Mouse (Mus musculus): ENCODE results near the gene Hopx.

DNA sequence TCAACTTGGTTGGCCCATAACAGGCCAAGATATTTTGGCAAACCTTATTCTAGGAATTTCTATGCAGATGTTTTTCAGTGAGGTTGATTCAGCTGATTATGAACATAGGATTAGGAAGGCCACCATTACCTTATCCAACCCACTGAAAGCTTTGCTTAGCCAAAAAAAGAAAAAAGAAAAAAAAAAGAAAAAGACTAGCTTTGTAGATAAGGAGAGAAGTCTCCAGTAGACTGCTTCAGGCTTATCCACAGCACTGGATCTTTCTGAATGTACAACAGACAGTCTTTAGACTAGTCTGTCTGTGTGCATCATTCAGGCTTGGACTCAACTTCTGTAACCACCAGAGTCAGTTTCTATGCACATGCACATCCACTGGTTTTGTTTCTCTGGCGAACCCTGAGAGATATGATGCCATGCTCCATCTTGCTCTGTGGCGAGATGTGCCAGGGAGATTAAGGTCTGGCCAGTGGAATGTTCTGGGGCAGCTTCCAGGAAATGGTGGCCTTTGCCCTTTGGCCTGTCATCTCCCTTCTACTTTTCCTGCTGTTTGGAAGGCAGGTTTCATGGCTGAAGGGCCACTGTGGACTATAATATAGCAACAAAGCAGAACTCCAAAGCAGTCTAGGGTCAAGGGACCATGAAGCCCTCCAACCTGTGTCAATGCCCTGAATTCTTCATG is 17.7 kb upstream of the Hopx start:
- TF ChIP-seq POLR2A (IDR thresholded peaks at IDR 0.05; ENCODE audit: low read depth, low read length) = no peak
- TF ChIP-seq CTCF (IDR thresholded peaks at IDR 0.05; ENCODE audit: extremely low read depth, insufficient read depth, insufficient read length, insufficient replicate concordance) = no peak

Data from spleen, adult 2 months (tissue).